Comparison of ENCODE assay signal across 12 mouse cellular contexts in the genomic region with DNA sequence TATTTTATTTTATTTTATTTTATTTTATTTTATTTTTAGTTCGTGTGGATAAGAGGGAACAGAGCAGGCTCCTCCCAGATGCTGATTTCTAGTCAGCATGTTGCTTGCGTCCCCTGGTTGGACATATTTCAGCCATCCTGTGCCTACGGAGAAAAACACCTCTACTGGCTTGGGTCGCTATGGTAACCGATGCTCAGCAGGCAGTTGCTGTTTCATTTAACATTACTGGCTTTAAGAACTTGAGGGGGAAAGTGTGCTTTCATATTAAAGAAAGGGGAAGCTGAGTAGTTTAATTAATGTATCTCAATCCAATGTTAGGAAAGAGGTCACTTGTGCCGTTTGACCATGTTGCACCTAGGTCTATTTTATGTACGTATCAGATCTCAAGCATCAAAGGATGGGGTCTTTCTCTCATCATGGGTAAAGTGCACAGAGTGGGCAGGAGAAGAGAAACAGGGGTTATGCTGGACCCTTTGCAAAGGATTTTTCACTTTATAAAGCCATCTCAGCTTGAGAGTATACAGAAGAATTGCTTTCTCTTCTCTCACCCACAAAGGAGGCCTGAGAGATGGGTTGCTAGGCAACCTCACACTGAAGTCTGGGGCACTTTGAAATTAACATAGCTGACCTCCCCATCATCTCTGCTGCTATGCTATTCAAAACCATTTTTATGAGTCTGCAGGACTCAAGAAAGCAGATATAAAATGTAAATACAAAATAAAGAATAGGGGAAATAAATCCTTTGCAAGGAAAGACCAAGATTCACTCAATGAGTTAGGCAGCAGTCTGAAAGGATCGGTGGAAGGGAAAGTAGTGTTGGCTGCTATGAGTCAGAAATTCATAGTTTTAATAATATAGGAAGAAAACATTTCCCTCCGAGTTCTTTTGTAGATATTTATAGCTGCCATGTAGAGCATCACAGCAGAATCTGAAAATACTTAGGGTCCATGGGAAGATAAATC. TPM values are rescaled to one million over a fixed set of nuclear protein-coding genes. Genes with fewer than 3 reads are reported as not detected.
DNase-seq lines count a peak whose midpoint lies in the region; ATAC-seq and TF ChIP-seq lines count a peak whose summit lies in the region.
"Had no signal": no experiment of that assay in that cellular context is flagged by ENCODE, and none has a peak within 500 bp of the region (broad histone marks: within the 10 kb centered on the region; RNA-seq: fewer than 3 reads in every experiment).

No protein-coding gene starts in this region.

- no peak for TF ChIP-seq POLR2A in olfactory bulb, adult 2 months (IDR thresholded peaks at IDR 0.05; ENCODE audit: insufficient read depth, low read depth, low read length)

- H3K9ac ChIP-seq in forebrain, embryonic 11.5 days (ENCODE audit: low read length) = peak overlapping the region; percentile 16; the same call in 1 of the 2 replicates
- H3K9ac ChIP-seq in hindbrain, postnatal 0 days (replicated peaks; ENCODE audit: low read length) = no peak overlapping the region
- H3K9ac ChIP-seq: limb, embryonic 15.5 days had no signal

- no peak for TF ChIP-seq CTCF in hindbrain, postnatal 0 days (IDR thresholded peaks at IDR 0.05; ENCODE audit: low read depth)
- TF ChIP-seq CTCF in olfactory bulb, adult 2 months (IDR thresholded peaks at IDR 0.05; ENCODE audit: insufficient read depth, low read depth, low read length) = no peak

- H3K4me2 ChIP-seq in forebrain, embryonic 11.5 days (ENCODE audit: low read depth, low read length, severe bottlenecking) = peak overlapping the region; percentile 37
- peak overlapping the region; percentile 51 for H3K4me2 ChIP-seq in hindbrain, postnatal 0 days (ENCODE audit: low read depth, low read length)
- H3K4me2 ChIP-seq: limb, embryonic 15.5 days had no signal

- ATAC-seq in forebrain, embryonic 11.5 days (replicated peaks; ENCODE audit: low FRiP score) = peak; percentile 81
- ATAC-seq in hindbrain, postnatal 0 days = peak; percentile 76
- ATAC-seq: CD4-positive, CD25-positive, alpha-beta regulatory T cell, adult 4 months had no signal

- 30% methylated on average over 9 of the region's 9 CpGs for WGBS in forebrain, embryonic 11.5 days
- WGBS in hindbrain, postnatal 0 days = 9% methylated on average over 9 of the region's 9 CpGs
- WGBS in olfactory bulb, adult 2 months = 15% methylated on average over 9 of the region's 9 CpGs

- DNase-seq in left cerebral cortex, postnatal 14 days (ENCODE audit: low spot score in 2 of 2) = peak; percentile 58 to 62
- DNase-seq in left cerebral cortex, adult 11 months (ENCODE audit: low spot score) = no peak
- peak; percentile 62 for DNase-seq in forebrain, embryonic 11.5 days (ENCODE audit: low spot score)
- peak; percentile 80 for DNase-seq in hindbrain, postnatal 0 days (ENCODE audit: low spot score)
- no peak for DNase-seq in kidney, postnatal 25 days
- DNase-seq in kidney, postnatal 4 days = no peak
- DNase-seq in kidney, adult 9 months = no peak
- DNase-seq: kidney, postnatal 14 days had no signal

- 0 out of 2 replicates have a peak overlapping the region, but pooled peaks have one; percentile 2 for H3K4me3 ChIP-seq in forebrain, embryonic 11.5 days (ENCODE audit: low read depth, low read length)
- no peak overlapping the region for H3K4me3 ChIP-seq in hindbrain, postnatal 0 days (ENCODE audit: low read length)
- H3K4me3 ChIP-seq in olfactory bulb, adult 2 months (ENCODE audit: insufficient read depth, low read depth, low read length) = no peak overlapping the region
- H3K4me3 ChIP-seq: limb, embryonic 15.5 days had no signal

- no peaks in the 10 kb centered on the region for H3K9me3 ChIP-seq in forebrain, embryonic 11.5 days (ENCODE audit: control insufficient read depth, low read length)
- H3K9me3 ChIP-seq in hindbrain, postnatal 0 days (ENCODE audit: low read length) = no peaks in the 10 kb centered on the region
- H3K9me3 ChIP-seq: limb, embryonic 15.5 days had no signal

- intact Hi-C loops in left cerebral cortex, postnatal 14 days (cut with DNase I) = no loop called here

- no peaks in the 10 kb centered on the region for H3K36me3 ChIP-seq in forebrain, embryonic 11.5 days (ENCODE audit: control insufficient read depth, insufficient read depth, low read length)
- no peaks in the 10 kb centered on the region for H3K36me3 ChIP-seq in hindbrain, postnatal 0 days (ENCODE audit: insufficient read depth, low read length)
- H3K36me3 ChIP-seq: limb, embryonic 15.5 days had no signal

- peaks cover 9% of the 10 kb centered on the region; the same call in 1 of the 2 replicates for H3K4me1 ChIP-seq in forebrain, embryonic 11.5 days (replicated peaks; ENCODE audit: control insufficient read depth, insufficient read depth, low read length)
- H3K4me1 ChIP-seq in hindbrain, postnatal 0 days (ENCODE audit: insufficient read depth, low read length) = peaks cover 13% of the 10 kb centered on the region
- no peaks in the 10 kb centered on the region for H3K4me1 ChIP-seq in olfactory bulb, adult 2 months (ENCODE audit: control insufficient read depth, insufficient read depth, low read length)

- H3K27me3 ChIP-seq in forebrain, embryonic 11.5 days (ENCODE audit: control insufficient read depth, insufficient read depth, low read length) = no peaks in the 10 kb centered on the region
- no peaks in the 10 kb centered on the region for H3K27me3 ChIP-seq in hindbrain, postnatal 0 days (ENCODE audit: insufficient read depth, low read length)
- H3K27me3 ChIP-seq: limb, embryonic 15.5 days had no signal

- peak overlapping the region; percentile 89 for H3K27ac ChIP-seq in forebrain, embryonic 11.5 days (ENCODE audit: low read depth, low read length)
- H3K27ac ChIP-seq in hindbrain, postnatal 0 days = peak overlapping the region; percentile 66
- peak overlapping the region; percentile 85 for H3K27ac ChIP-seq in olfactory bulb, adult 2 months (ENCODE audit: insufficient read depth, low read depth, low read length)
- H3K27ac ChIP-seq: limb, embryonic 15.5 days; macrophage had no signal

RNA-seq across cellular contexts. Expression of a gene that starts 53.4 kb away (rescaled TPM):
- total RNA-seq in left cerebral cortex, postnatal 14 days (2021) = 1 to 10 TPM; 3.3 to 3.4 TPM
- polyA plus RNA-seq in forebrain, embryonic 11.5 days (2014; fragmentation: Nextera tagmentation; extraction: Ambion mirVana) = 0.83 and 1.3 TPM in 2 replicates
- total RNA-seq in hindbrain, postnatal 0 days (2014; rRNA removed) = 0.40 and 4.9 TPM in 2 replicates
- polyA plus RNA-seq in hindbrain, postnatal 0 days (2015; fragmentation: Nextera tagmentation; extraction: Ambion mirVana) = 0.65 and 1.1 TPM in 2 replicates
- polyA plus RNA-seq in olfactory bulb, adult 2 months (2012; ENCODE audit: insufficient read depth, insufficient read length, low replicate concordance, missing spikeins) = not detected in 2 replicates

Comparison
In these comparisons a context has a peak if more than half of its experiments do, and no peak if none do; other contexts are left out.
1. DNase-seq: peak in left cerebral cortex, postnatal 14 days (2 of 2), forebrain, embryonic 11.5 days (single experiment) and hindbrain, postnatal 0 days (single experiment); none in left cerebral cortex, adult 11 months (single experiment), kidney, postnatal 25 days (0 of 2), kidney, postnatal 4 days (0 of 2) and kidney, adult 9 months (single experiment).
2. Peak in every context shown above with its lines, with median percentiles within 50 percentile points of each other: H3K27ac ChIP-seq.